Mouse (Mus musculus): ENCODE measurements around the gene Spout1. TPM values are rescaled to one million over a fixed set of nuclear protein-coding genes. Genes with fewer than 3 reads are reported as not detected.
A peak's percentile ranks its signal among the peaks of the same experiment; 100 is the strongest.
"Not testable (repeated sequence)": the region's sequence is repeated elsewhere in the genome, so short reads cannot be mapped to it uniquely, and the experiment has no call there.

Spout1 gene
- polyA plus RNA-seq, 1 experiment from 2014 or later: 60.0 TPM

DNA sequence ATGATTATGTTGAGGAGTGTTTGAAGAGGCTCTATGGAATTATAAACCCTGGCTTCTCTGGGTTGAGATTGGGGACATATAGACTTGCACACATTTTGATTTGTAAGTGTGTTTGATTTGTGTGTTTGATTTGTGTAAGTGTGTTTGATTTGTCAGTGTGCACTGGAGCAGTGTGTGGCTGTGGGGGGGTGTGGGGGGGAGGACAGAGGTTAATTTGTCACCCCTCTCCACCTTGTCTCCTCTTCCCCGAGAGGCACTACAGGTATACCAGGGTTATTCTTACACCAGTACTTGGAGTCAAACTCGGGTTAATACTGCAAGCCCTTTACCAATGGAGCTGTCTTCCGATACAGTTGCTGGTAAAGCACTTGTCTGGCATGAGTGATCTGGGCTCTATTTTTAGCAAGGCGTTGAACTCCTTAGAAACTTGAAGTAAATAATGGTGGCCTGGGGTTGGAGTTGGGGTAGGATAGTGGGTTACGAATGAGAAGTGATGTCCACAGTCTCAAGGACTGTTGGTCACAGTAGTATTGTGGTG is 22.2 kb upstream of the Spout1 start:
- ATAC-seq: no peak
- WGBS: 91% methylated on average over 5 of the region's 5 CpGs
- H3K4me1 ChIP-seq (replicated peaks): peaks cover 12% of the 10 kb centered on the region
- H3K9ac ChIP-seq (replicated peaks): no peak overlapping the region
- H3K27me3 ChIP-seq: no peaks in the 10 kb centered on the region
- no peaks in the 10 kb centered on the region for H3K36me3 ChIP-seq
- H3K4me3 ChIP-seq (replicated peaks): no peak overlapping the region
- H3K9me3 ChIP-seq: no peaks in the 10 kb centered on the region
- no peak overlapping the region for H3K4me2 ChIP-seq (replicated peaks)
- no peak overlapping the region for H3K27ac ChIP-seq

GRCm38 (mm10) chr2:30199984-30200383 is 21.7 kb upstream of the Spout1 start:
- Histone ChIP-seq H3K4me1 (replicated peaks) (peaks cover 12% of the 10 kb centered on the region), H3K36me3 (no peaks in the 10 kb centered on the region), H3K27me3 (no peaks in the 10 kb centered on the region), H3K9ac (replicated peaks) (no peak overlapping the region), H3K4me3 (replicated peaks) (no peak overlapping the region), H3K4me2 (replicated peaks) (no peak overlapping the region), H3K27ac (no peak overlapping the region), H3K9me3 (no peaks in the 10 kb centered on the region)
- 71% methylated on average over 1 of the region's 1 CpGs for WGBS
- no peak for ATAC-seq

DNA sequence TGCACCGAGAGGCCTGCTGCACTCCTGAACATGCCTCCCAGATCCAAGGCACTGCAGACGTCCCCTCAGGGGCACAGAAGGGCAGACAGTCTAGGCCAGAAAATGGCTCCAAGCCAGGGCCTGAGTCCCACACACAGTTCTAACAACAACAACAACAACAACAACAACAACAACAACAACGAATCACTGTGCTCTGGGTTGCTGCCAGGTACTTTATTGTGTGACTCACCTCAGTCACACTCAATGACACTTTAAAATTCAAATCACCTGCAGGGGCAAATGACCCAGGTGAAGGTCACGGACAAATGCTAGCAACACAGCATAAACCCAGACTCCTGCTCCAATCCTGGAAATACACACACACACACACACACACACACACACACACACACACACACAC is 19.8 kb upstream of the Spout1 start:
- Histone ChIP-seq H3K4me3 (replicated peaks) (no peak overlapping the region), H3K27me3 (no peaks in the 10 kb centered on the region), H3K36me3 (no peaks in the 10 kb centered on the region), H3K9me3 (no peaks in the 10 kb centered on the region), H3K4me1 (replicated peaks) (no peaks in the 10 kb centered on the region), H3K4me2 (replicated peaks) (no peak overlapping the region), H3K9ac (replicated peaks) (no peak overlapping the region; the same call in 1 of the 2 replicates), H3K27ac (no peak overlapping the region)
- ATAC-seq: no peak
- WGBS: 53% methylated on average over 4 of the region's 4 CpGs

DNA sequence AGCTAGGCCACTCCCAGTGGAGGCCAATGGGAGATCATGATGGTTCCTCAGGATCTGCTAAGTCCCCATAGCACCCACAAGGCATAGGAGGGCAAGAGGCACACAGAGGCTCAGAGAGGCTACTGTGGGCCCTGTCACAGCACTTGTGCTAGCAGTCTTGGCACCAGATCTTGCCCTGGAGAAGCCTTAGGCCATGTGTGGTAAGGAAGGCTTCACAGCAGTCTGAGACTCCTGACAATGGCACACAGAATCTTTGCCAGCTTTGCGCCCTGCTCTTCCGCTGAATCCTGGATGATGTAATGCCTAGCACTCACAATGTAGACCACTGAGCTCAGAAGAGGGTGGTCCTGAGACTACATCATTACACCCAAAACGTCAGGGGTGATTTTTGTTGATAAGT is 16.4 kb upstream of the Spout1 start:
- ATAC-seq: no peak
- no peaks in the 10 kb centered on the region for H3K4me1 ChIP-seq (replicated peaks)
- WGBS: 81% methylated on average over 3 of the region's 3 CpGs

DNA sequence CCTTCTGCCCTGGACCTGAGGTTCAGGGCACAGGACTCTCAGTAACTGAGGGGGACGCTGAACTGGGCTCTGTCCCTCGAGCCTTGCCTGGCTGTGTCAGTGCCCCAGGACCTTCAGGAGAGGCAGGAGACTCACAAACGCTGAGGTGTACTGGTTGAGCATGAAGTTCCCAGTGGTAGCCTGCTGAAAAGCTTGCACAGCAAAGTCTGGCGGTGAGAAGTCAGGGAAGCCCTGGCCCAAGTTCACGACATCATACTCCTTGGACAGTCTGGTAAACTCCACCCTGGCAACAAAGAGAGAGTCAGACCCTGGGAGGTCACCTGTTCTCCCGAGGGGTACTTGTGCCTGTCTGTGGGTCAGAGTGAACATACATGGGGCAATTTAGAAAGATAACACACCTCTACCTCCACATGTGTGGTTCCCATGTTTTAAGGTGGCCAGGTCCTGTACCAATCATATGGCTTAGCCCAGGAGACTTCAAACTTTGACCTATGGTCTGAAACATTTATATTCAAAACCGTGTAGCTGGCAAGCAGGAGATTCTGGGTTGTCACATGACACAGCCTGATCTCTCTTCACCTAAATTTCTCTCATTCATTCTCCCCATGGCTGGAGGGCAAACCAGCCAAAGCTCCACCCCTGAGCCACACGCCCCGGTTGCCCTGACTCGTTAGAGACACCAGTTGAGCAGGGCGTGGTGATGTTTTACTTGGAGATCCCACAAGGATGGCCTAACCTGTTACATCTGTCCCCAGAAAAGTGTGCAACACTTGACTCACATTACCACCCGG is 13.7 kb upstream of the Spout1 start:
- 0 out of 2 replicates have a peak, but pooled peaks cover 2% of the 10 kb centered on the region for H3K9me3 ChIP-seq
- H3K4me3 ChIP-seq (replicated peaks): no peak overlapping the region
- 90% methylated on average over 12 of the region's 12 CpGs for WGBS
- no peak for ATAC-seq
- no peak overlapping the region for H3K27ac ChIP-seq
- H3K4me1 ChIP-seq (replicated peaks): no peaks in the 10 kb centered on the region
- H3K4me2 ChIP-seq (replicated peaks): no peak overlapping the region
- H3K9ac ChIP-seq (replicated peaks): no peak overlapping the region
- H3K27me3 ChIP-seq: no peaks in the 10 kb centered on the region
- H3K36me3 ChIP-seq: no peaks in the 10 kb centered on the region

More for the DNA sequence above, 16.4 kb upstream of the Spout1 start:
- Histone ChIP-seq H3K27ac (no peak overlapping the region), H3K4me3 (replicated peaks) (no peak overlapping the region), H3K9me3 (0 out of 2 replicates have a peak, but pooled peaks cover 2% of the 10 kb centered on the region), H3K4me2 (replicated peaks) (no peak overlapping the region), H3K9ac (replicated peaks) (no peak overlapping the region), H3K27me3 (no peaks in the 10 kb centered on the region), H3K36me3 (no peaks in the 10 kb centered on the region)

DNA sequence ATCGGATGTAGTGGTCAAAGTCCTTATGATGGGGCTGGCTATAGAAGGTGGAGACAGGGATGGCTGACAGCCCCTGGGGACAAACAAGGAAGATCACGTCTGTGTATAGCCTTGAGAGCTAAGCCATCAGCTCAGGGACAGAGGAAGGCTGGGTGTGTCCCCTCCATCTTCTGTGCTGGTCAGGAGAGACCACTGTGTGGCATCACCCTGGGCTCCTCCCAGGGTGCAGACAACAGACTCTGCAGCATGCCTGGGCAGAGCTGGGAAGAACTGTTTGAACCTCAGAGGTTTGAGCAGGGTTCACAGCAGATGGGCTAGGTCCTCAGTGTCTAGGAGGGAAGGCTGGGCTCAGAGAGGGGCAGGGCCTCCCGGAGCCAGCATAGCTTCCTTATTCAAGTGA is 7.4 kb upstream of the Spout1 start:
- Histone ChIP-seq H3K9me3 (no peaks in the 10 kb centered on the region), H3K4me1 (replicated peaks) (no peaks in the 10 kb centered on the region), H3K27ac (no peak overlapping the region), H3K27me3 (no peaks in the 10 kb centered on the region), H3K36me3 (peaks cover 5% of the 10 kb centered on the region; the same call in 1 of the 2 replicates), H3K9ac (replicated peaks) (no peak overlapping the region), H3K4me3 (replicated peaks) (no peak overlapping the region), H3K4me2 (replicated peaks) (no peak overlapping the region)
- no peak for ATAC-seq
- 89% methylated on average over 3 of the region's 3 CpGs for WGBS

- no peak overlapping the region for H3K4me2 ChIP-seq (replicated peaks)
- no peaks in the 10 kb centered on the region for H3K4me1 ChIP-seq (replicated peaks)
- no peak overlapping the region for H3K27ac ChIP-seq
- H3K9ac ChIP-seq (replicated peaks): no peak overlapping the region
- no peaks in the 10 kb centered on the region for H3K27me3 ChIP-seq
- no peak overlapping the region for H3K4me3 ChIP-seq (replicated peaks)
- 89% methylated on average over 6 of the region's 6 CpGs for WGBS
- peaks cover 5% of the 10 kb centered on the region; the same call in 1 of the 2 replicates for H3K36me3 ChIP-seq
- no peak for ATAC-seq
- no peaks in the 10 kb centered on the region for H3K9me3 ChIP-seq
These were observed 7.0 kb upstream of the Spout1 start for GRCm38 (mm10) chr2:30185276-30185675.

- Histone ChIP-seq H3K4me1 (replicated peaks) (no peaks in the 10 kb centered on the region), H3K9ac (replicated peaks) (no peak overlapping the region), H3K4me2 (replicated peaks) (no peak overlapping the region), H3K27ac (no peak overlapping the region), H3K36me3 (peaks cover 5% of the 10 kb centered on the region; the same call in 1 of the 2 replicates), H3K27me3 (no peaks in the 10 kb centered on the region), H3K4me3 (replicated peaks) (no peak overlapping the region), H3K9me3 (no peaks in the 10 kb centered on the region)
- 71% methylated on average over 3 of the region's 3 CpGs for WGBS
- ATAC-seq: no peak
These were observed 5.5 kb upstream of the Spout1 start for GRCm38 (mm10) chr2:30183721-30184120.

DNA sequence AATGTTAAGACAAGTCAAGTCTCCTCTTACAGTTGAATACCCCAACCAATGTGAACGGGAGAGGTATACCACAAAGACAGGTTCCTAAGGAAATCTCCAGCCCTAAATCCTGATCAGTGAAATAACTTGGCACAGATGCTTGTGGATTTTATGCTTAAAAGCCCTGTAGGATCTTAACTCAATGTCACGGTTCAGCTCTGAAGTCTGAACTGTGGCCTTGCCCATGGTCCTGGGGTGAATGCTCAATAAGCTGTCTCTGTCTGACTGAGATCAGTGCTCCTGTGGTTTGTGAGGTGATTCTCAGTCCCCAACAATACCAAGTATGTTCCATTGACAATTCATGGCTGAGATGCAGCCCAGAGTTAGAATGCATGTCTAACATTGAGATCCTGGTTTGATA is 4.2 kb upstream of the Spout1 start:
- H3K27me3 ChIP-seq: no peaks in the 10 kb centered on the region
- WGBS: 93% methylated on average over 2 of the region's 2 CpGs
- peaks cover 5% of the 10 kb centered on the region for H3K4me1 ChIP-seq (replicated peaks)
- H3K36me3 ChIP-seq: peaks cover 5% of the 10 kb centered on the region; the same call in 1 of the 2 replicates
- ATAC-seq: no peak
- no peak overlapping the region for H3K9ac ChIP-seq (replicated peaks)
- H3K27ac ChIP-seq: no peak overlapping the region
- no peak overlapping the region for H3K4me3 ChIP-seq (replicated peaks)
- no peak overlapping the region for H3K4me2 ChIP-seq (replicated peaks)
- H3K9me3 ChIP-seq: no peaks in the 10 kb centered on the region

GRCm38 (mm10) chr2:30178711-30179110 is 452 bp upstream of the Spout1 start:
- peak overlapping the region; percentile 79 for H3K4me2 ChIP-seq (replicated peaks)
- not testable (repeated sequence) for H3K9ac ChIP-seq (replicated peaks); H3K9me3 ChIP-seq; H3K27me3 ChIP-seq; H3K27ac ChIP-seq
- 38% methylated on average over 7 of the region's 7 CpGs for WGBS
- peaks cover 11% of the 10 kb centered on the region for H3K4me1 ChIP-seq (replicated peaks)
- peaks cover 32% of the 10 kb centered on the region for H3K36me3 ChIP-seq
- peak overlapping the region; percentile 67 for H3K4me3 ChIP-seq (replicated peaks)
- peak; percentile 34; the same call in 1 of the 2 replicates for ATAC-seq

- Histone ChIP-seq H3K36me3 (peaks cover 44% of the 10 kb centered on the region), H3K4me1 (replicated peaks) (peaks cover 19% of the 10 kb centered on the region), H3K9ac (replicated peaks) (no peak overlapping the region), H3K27ac (no peak overlapping the region), H3K4me2 (replicated peaks) (no peak overlapping the region), H3K4me3 (replicated peaks) (no peak overlapping the region), H3K27me3 (peaks cover 7% of the 10 kb centered on the region; the same call in 1 of the 2 replicates), H3K9me3 (no peaks in the 10 kb centered on the region)
- ATAC-seq: no peak
- 100% methylated on average over 2 of the region's 2 CpGs for WGBS
These were observed 1.7 kb downstream of the Spout1 start for GRCm38 (mm10) chr2:30176561-30176960.

DNA sequence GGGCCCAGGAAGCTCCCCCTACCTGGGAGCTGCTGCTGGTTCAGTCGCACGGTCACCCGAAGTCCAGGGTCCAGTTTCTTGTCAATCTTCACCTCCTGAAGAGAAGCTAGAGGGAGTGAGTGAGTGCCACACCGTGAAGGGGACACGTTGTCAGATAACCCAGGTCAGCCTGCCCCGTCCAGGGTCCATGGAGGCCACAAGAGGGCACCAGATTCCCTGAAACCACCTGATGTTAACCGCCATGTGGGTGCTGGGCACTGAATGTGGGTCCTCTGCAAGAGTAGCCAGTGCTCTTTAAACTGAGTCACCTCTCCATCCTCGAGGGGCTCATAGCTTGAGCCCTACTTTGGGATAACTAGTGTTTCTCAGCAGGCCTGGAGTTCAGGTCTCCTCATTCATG is 2.4 kb downstream of the Spout1 start:
- ATAC-seq: no peak
- Histone ChIP-seq H3K9ac (replicated peaks) (no peak overlapping the region), H3K9me3 (no peaks in the 10 kb centered on the region), H3K27me3 (peaks cover 7% of the 10 kb centered on the region; the same call in 1 of the 2 replicates), H3K27ac (no peak overlapping the region), H3K4me3 (replicated peaks) (no peak overlapping the region), H3K4me1 (replicated peaks) (peaks cover 23% of the 10 kb centered on the region), H3K4me2 (replicated peaks) (no peak overlapping the region), H3K36me3 (peaks cover 44% of the 10 kb centered on the region)
- 90% methylated on average over 8 of the region's 8 CpGs for WGBS

All from midbrain, embryonic 13.5 days (tissue).